Mouse (Mus musculus) heart, embryonic 15.5 days (tissue): ENCODE data around the gene Ptges3. TPM values are rescaled to one million over a fixed set of nuclear protein-coding genes. Genes with fewer than 3 reads are reported as not detected.
"Not testable (repeated sequence)": the region's sequence is repeated elsewhere in the genome, so short reads cannot be mapped to it uniquely, and the experiment has no call there.

Experiments used
- ATAC-seq: fragments of 200-750 bp; cut with Nextera tagmentation; replicated peaks from 2 replicates; pipeline ENCODE4 v1.8.0; 2017; ENCODE audit warnings: low read depth, moderate TSS enrichment; ENCODE audit not compliant: insufficient number of reproducible peaks, insufficient read depth, low FRiP score
- H3K27ac ChIP-seq: fragments of 300-500 bp; sonication (generic); 2 replicates; pipeline ENCODE4 v1.5.1; 2015; ENCODE audit warnings: mild to moderate bottlenecking, inconsistent platforms
- H3K27me3 ChIP-seq: fragments of 300-500 bp; sonication (generic); 2 replicates; pipeline ENCODE4 v1.6.1; 2015; ENCODE audit warnings: inconsistent platforms
- H3K36me3 ChIP-seq: fragments of 300-500 bp; sonication (generic); 2 replicates; pipeline ENCODE4 v1.6.1; 2015; ENCODE audit warnings: mild to moderate bottlenecking, inconsistent platforms
- H3K4me1 ChIP-seq: fragments of 300-500 bp; sonication (generic); replicated peaks from 2 replicates; pipeline ENCODE4 v1.6.1; 2015; ENCODE audit warnings: inconsistent platforms
- H3K4me2 ChIP-seq: fragments of 300-500 bp; sonication (generic); 2 replicates; pipeline ENCODE4 v1.6.1; 2015; ENCODE audit warnings: inconsistent platforms, mild to moderate bottlenecking, moderate library complexity
- H3K4me3 ChIP-seq: fragments of 300-500 bp; sonication (generic); 2 replicates; pipeline ENCODE4 v1.5.1; 2015; ENCODE audit warnings: mild to moderate bottlenecking, inconsistent platforms
- H3K9ac ChIP-seq: fragments of 300-500 bp; sonication (generic); 2 replicates; pipeline ENCODE4 v1.6.1; 2015; ENCODE audit warnings: mild to moderate bottlenecking, inconsistent platforms
- H3K9me3 ChIP-seq: fragments of 300-500 bp; sonication (generic); replicated peaks from 2 replicates; pipeline ENCODE4 v1.6.1; 2016; ENCODE audit warnings: inconsistent platforms
- WGBS: fragments of 180-500 bp; shearing (Covaris S2); methylation state at CpG from one replicate; pipeline ENCODE4 v1.1.7; 2015; ENCODE audit warnings: mixed read lengths; 5-methylcytosine and 5-hydroxymethylcytosine counted together
- polyA plus RNA-seq: library from polyadenylated mRNA; unstranded; fragments of >200 nt; fragmentation: Nextera tagmentation; extraction: Ambion mirVana; gene quantifications from 2 replicates; pipeline ENCODE4 v1.2.1, GENCODE M21; 2015

The Ptges3 gene
- polyA plus RNA-seq, 1 experiment from 2014 or later, result 292 TPM

- no peaks in the 10 kb centered on the region for H3K9me3 ChIP-seq
- peak overlapping the region; percentile 83 for H3K9ac ChIP-seq
- peak overlapping the region; percentile 85 for H3K4me2 ChIP-seq
- peaks cover 24% of the 10 kb centered on the region for H3K4me1 ChIP-seq
- H3K4me3 ChIP-seq, result peak overlapping the region; percentile 84
- ATAC-seq, result peak; percentile 57
- H3K27me3 ChIP-seq, result no peaks in the 10 kb centered on the region
- peak overlapping the region; percentile 98 for H3K27ac ChIP-seq
- peaks cover 4% of the 10 kb centered on the region; the same call in 1 of the 2 replicates for H3K36me3 ChIP-seq
- under 1% methylated on average over 43 of the region's 62 CpGs for WGBS
These were observed 640 bp downstream of the Ptges3 start for GRCm38 (mm10) chr10:128059207-128059981.

GRCm38 (mm10) chr10:128061109-128061508, 2.4 kb downstream of the Ptges3 start:
- WGBS, result 85% methylated on average over 5 of the region's 5 CpGs
- Histone ChIP-seq H3K4me1 (peaks cover 24% of the 10 kb centered on the region), H3K27me3 (no peaks in the 10 kb centered on the region), H3K4me3 (peak overlapping the region; percentile 84), H3K9ac (peak overlapping the region; percentile 83; the same call in 1 of the 2 replicates), H3K4me2 (peak overlapping the region; percentile 85), H3K27ac (no peak overlapping the region), H3K9me3 (no peaks in the 10 kb centered on the region), H3K36me3 (peaks cover 4% of the 10 kb centered on the region; the same call in 1 of the 2 replicates)
- ATAC-seq, result no peak

- no peak overlapping the region for H3K9ac ChIP-seq
- no peak overlapping the region for H3K4me3 ChIP-seq
- no peak for ATAC-seq
- no peak overlapping the region for H3K27ac ChIP-seq
- H3K4me2 ChIP-seq, result no peak overlapping the region
- no peaks in the 10 kb centered on the region for H3K9me3 ChIP-seq
- WGBS, result 93% methylated on average over 6 of the region's 6 CpGs
- no peaks in the 10 kb centered on the region for H3K27me3 ChIP-seq
- peaks cover 4% of the 10 kb centered on the region; the same call in 1 of the 2 replicates for H3K36me3 ChIP-seq
- H3K4me1 ChIP-seq, result peaks cover 24% of the 10 kb centered on the region
These were observed 3.7 kb downstream of the Ptges3 start for GRCm38 (mm10) chr10:128062221-128062989.

- H3K9me3 ChIP-seq, result no peaks in the 10 kb centered on the region
- WGBS, result 79% methylated on average over 5 of the region's 5 CpGs
These were observed 7.3 kb downstream of the Ptges3 start for GRCm38 (mm10) chr10:128066072-128066471.

GRCm38 (mm10) chr10:128069201-128069600, 10.4 kb downstream of the Ptges3 start:
- H3K36me3 ChIP-seq, result peaks cover 51% of the 10 kb centered on the region

More at GRCm38 (mm10) chr10:128066072-128066471, 7.3 kb downstream of the Ptges3 start:
- H3K4me3 ChIP-seq, result no peak overlapping the region
- peaks cover 16% of the 10 kb centered on the region for H3K4me1 ChIP-seq
- ATAC-seq, result no peak
- H3K4me2 ChIP-seq, result no peak overlapping the region
- peaks cover 24% of the 10 kb centered on the region for H3K36me3 ChIP-seq
- H3K27ac ChIP-seq, result no peak overlapping the region
- H3K27me3 ChIP-seq, result no peaks in the 10 kb centered on the region
- no peak overlapping the region for H3K9ac ChIP-seq

GRCm38 (mm10) chr10:128070432-128070831, 11.7 kb downstream of the Ptges3 start:
- not testable (repeated sequence) for H3K27me3 ChIP-seq, H3K9ac ChIP-seq, H3K4me1 ChIP-seq, ATAC-seq, H3K4me3 ChIP-seq, H3K9me3 ChIP-seq, H3K27ac ChIP-seq, H3K4me2 ChIP-seq
- peaks cover 58% of the 10 kb centered on the region for H3K36me3 ChIP-seq
- WGBS, result 94% methylated on average over 2 of the region's 2 CpGs

More at GRCm38 (mm10) chr10:128069201-128069600, 10.4 kb downstream of the Ptges3 start:
- H3K9ac ChIP-seq, result no peak overlapping the region
- no peaks in the 10 kb centered on the region for H3K27me3 ChIP-seq
- no peak overlapping the region for H3K4me3 ChIP-seq
- no peak for ATAC-seq
- H3K9me3 ChIP-seq, result no peaks in the 10 kb centered on the region
- 80% methylated on average over 4 of the region's 4 CpGs for WGBS
- H3K27ac ChIP-seq, result no peak overlapping the region
- peaks cover 5% of the 10 kb centered on the region; the same call in 1 of the 2 replicates for H3K4me1 ChIP-seq
- no peak overlapping the region for H3K4me2 ChIP-seq

- not testable (repeated sequence) for H3K27me3 ChIP-seq, H3K4me2 ChIP-seq, H3K4me1 ChIP-seq, H3K9ac ChIP-seq, H3K4me3 ChIP-seq, H3K9me3 ChIP-seq, H3K27ac ChIP-seq, ATAC-seq
- peaks cover 35% of the 10 kb centered on the region for H3K36me3 ChIP-seq
- 82% methylated on average over 5 of the region's 5 CpGs for WGBS
These were observed 19.5 kb downstream of the Ptges3 start for GRCm38 (mm10) chr10:128078269-128078668.

- no peak overlapping the region for H3K4me2 ChIP-seq
- H3K27me3 ChIP-seq, result no peaks in the 10 kb centered on the region
- no peaks in the 10 kb centered on the region for H3K9me3 ChIP-seq
- WGBS, result 76% methylated on average over 1 of the region's 1 CpGs
- H3K36me3 ChIP-seq, result peaks cover 26% of the 10 kb centered on the region
- H3K9ac ChIP-seq, result no peak overlapping the region
- no peak for ATAC-seq
- no peak overlapping the region for H3K27ac ChIP-seq
- peaks cover 16% of the 10 kb centered on the region for H3K4me1 ChIP-seq
- no peak overlapping the region for H3K4me3 ChIP-seq
These were observed 21.7 kb downstream of the Ptges3 start for GRCm38 (mm10) chr10:128080496-128080895.

- H3K4me2 ChIP-seq, result peak overlapping the region; percentile 63
- no peak for ATAC-seq
- 37% methylated on average over 6 of the region's 6 CpGs for WGBS
These were observed 23.2 kb downstream of the Ptges3 start for GRCm38 (mm10) chr10:128081807-128082476.

GRCm38 (mm10) chr10:128082477-128082808, 23.7 kb downstream of the Ptges3 start:
- Histone ChIP-seq H3K36me3 (peaks cover 33% of the 10 kb centered on the region), H3K9me3 (no peaks in the 10 kb centered on the region), H3K27me3 (no peaks in the 10 kb centered on the region), H3K4me1 (peaks cover 27% of the 10 kb centered on the region), H3K4me3 (peak overlapping the region; percentile 79), H3K27ac (peak overlapping the region; percentile 90), H3K9ac (peak overlapping the region; percentile 73), H3K4me2 (peak overlapping the region; percentile 63)
- 6% methylated on average over 9 of the region's 9 CpGs for WGBS
- no peak for ATAC-seq

More at GRCm38 (mm10) chr10:128081807-128082476, 23.2 kb downstream of the Ptges3 start:
- Histone ChIP-seq H3K4me1 (peaks cover 27% of the 10 kb centered on the region), H3K9me3 (no peaks in the 10 kb centered on the region), H3K27ac (peak overlapping the region; percentile 90), H3K4me3 (peak overlapping the region; percentile 79), H3K27me3 (no peaks in the 10 kb centered on the region), H3K36me3 (peaks cover 34% of the 10 kb centered on the region), H3K9ac (peak overlapping the region; percentile 73)

- peak; percentile 97 for ATAC-seq
- H3K4me2 ChIP-seq, result peak within 1 kb of the TSS; percentile 67
- WGBS, result under 1% methylated on average over 34 of the region's 34 CpGs
These were observed 24.2 kb downstream of the Ptges3 start, which contains the start of gene Atp5b for GRCm38 (mm10) chr10:128082880-128083421. Atp5b (plus strand) TSS chr10:128083273.

More at GRCm38 (mm10) chr10:128082880-128083421, 24.2 kb downstream of the Ptges3 start, which contains the start of gene Atp5b:
- peaks cover 33% of the 10 kb centered on the region for H3K36me3 ChIP-seq
- peak within 1 kb of the TSS; percentile 79 for H3K4me3 ChIP-seq
- peaks cover 27% of the 10 kb centered on the region for H3K4me1 ChIP-seq
- H3K9me3 ChIP-seq, result no peaks in the 10 kb centered on the region
- no peaks in the 10 kb centered on the region for H3K27me3 ChIP-seq
- H3K27ac ChIP-seq, result peak within 1 kb of the TSS; percentile 90
- H3K9ac ChIP-seq, result peak within 1 kb of the TSS; percentile 95
